Mouse (Mus musculus) spleen, postnatal 10 days (tissue): ENCODE measurements at regions not wholly inside any gene's neighbourhood (a gene's known extent, or its start where the extent isn't known, plus 50 kb on each side); places are given as distances from the start of the nearest gene placed in this dataset.

ENCODE experiments used
- DNase-seq, 2 experiments: peaks; one replicate each; pipeline ENCODE4 v3.0.0; 2021 to 2022; ENCODE audit warnings: low spot score in 2 of 2

- DNase-seq = no peak
Measured at GRCm38 (mm10) chr10:96860366-96860765, 243.6 kb downstream of the Btg1 start.

GRCm38 (mm10) chr10:96863230-96863629 lies 246.4 kb downstream of the Btg1 start:
- no peak for DNase-seq

- no peak for DNase-seq
Measured at GRCm38 (mm10) chr10:96866468-96866867, 249.7 kb downstream of the Btg1 start.

- no peak for DNase-seq
Measured at GRCm38 (mm10) chr10:96871559-96872160, 254.9 kb downstream of the Btg1 start.

- no peak for DNase-seq
Measured at GRCm38 (mm10) chr10:96874646-96875045, 257.8 kb downstream of the Btg1 start.

- DNase-seq = no peak
Measured at GRCm38 (mm10) chr10:96875676-96876075, 258.9 kb downstream of the Btg1 start.

GRCm38 (mm10) chr10:96879425-96879824 lies 262.6 kb downstream of the Btg1 start:
- no peak for DNase-seq

- no peak for DNase-seq
Measured at GRCm38 (mm10) chr10:96880771-96881170, 264.0 kb downstream of the Btg1 start.

GRCm38 (mm10) chr10:96881212-96881611 lies 264.4 kb downstream of the Btg1 start:
- DNase-seq = no peak

- no peak for DNase-seq
Measured at GRCm38 (mm10) chr10:96881660-96882059, 264.9 kb downstream of the Btg1 start.

GRCm38 (mm10) chr10:96901150-96901549 lies 284.3 kb downstream of the Btg1 start:
- no peak for DNase-seq

- DNase-seq = no peak
Measured at GRCm38 (mm10) chr10:96905098-96905809, 288.4 kb downstream of the Btg1 start.

- DNase-seq = no peak
Measured at GRCm38 (mm10) chr10:96909661-96910315, 293.0 kb downstream of the Btg1 start.

- DNase-seq = no peak
Measured at GRCm38 (mm10) chr10:96921181-96921580, 304.4 kb downstream of the Btg1 start.

- DNase-seq = no peak
Measured at GRCm38 (mm10) chr10:96924266-96924672, 307.5 kb downstream of the Btg1 start.

GRCm38 (mm10) chr10:96924722-96925121 lies 307.9 kb downstream of the Btg1 start:
- DNase-seq = no peak

- DNase-seq = no peak
Measured at GRCm38 (mm10) chr10:96925771-96926170, 309.0 kb downstream of the Btg1 start.

- peak; percentile 8 to 54 for DNase-seq
Measured at GRCm38 (mm10) chr10:96934661-96935060, 317.9 kb downstream of the Btg1 start.

- no peak for DNase-seq
Measured at GRCm38 (mm10) chr10:96940887-96941518, 324.2 kb downstream of the Btg1 start.

GRCm38 (mm10) chr10:96944229-96944628 lies 327.4 kb downstream of the Btg1 start:
- no peak for DNase-seq

- no peak for DNase-seq
Measured at GRCm38 (mm10) chr10:96947971-96948370, 331.2 kb downstream of the Btg1 start.

- no peak for DNase-seq
Measured at GRCm38 (mm10) chr10:96948871-96949270, 332.1 kb downstream of the Btg1 start.
